Mouse (Mus musculus): ENCODE results near the gene Kif26a.

Gene Kif26a

GRCm38 (mm10) chr12:112130957-112131356 lies 15.1 kb upstream of the Kif26a start:
- DNase-seq: no peak

DNA sequence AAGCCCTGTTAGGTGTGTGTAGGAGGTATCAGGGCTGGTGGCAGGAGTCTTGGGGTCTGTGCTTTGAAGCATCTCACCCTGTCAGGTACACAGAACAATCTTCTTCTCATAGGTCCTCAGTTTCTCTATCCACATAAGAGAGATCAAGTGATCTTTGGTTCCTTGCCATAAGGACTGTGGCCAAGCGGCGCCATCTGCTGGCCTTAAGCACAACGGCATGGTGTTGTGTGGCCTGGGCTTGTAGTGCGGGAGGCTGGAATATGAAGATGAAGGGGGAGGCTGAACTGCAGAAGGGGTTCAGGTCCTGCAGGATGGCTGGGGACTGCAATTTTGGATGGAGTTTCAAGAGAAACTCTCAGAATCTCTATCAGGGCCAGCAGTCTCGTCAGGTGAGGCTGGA lies 5.8 kb upstream of the Kif26a start:
- peak; percentile 51 to 68 for DNase-seq

DNA sequence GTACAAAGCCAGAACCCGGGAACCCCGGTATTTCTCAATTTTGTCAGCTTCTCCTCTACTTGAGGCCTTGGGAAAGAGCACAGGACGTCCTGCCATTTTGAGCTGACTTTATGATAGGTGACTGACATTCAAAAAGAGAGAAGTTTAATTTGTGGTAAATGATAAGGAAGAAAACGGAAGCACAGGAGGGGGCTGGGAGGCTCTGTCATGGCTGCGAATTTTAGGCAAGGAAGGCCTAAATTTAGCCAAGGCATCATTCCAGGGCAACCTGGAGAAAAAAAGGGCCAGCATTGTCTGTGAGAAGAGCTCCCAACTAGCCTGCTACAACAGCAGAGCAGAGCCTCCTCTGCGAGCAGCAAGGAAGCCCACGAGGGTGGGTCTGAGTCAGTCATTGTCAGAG lies 5.3 kb upstream of the Kif26a start:
- DNase-seq: no peak

GRCm38 (mm10) chr12:112141300-112141699 lies 4.7 kb upstream of the Kif26a start:
- DNase-seq: peak; percentile 62 to 63

DNA sequence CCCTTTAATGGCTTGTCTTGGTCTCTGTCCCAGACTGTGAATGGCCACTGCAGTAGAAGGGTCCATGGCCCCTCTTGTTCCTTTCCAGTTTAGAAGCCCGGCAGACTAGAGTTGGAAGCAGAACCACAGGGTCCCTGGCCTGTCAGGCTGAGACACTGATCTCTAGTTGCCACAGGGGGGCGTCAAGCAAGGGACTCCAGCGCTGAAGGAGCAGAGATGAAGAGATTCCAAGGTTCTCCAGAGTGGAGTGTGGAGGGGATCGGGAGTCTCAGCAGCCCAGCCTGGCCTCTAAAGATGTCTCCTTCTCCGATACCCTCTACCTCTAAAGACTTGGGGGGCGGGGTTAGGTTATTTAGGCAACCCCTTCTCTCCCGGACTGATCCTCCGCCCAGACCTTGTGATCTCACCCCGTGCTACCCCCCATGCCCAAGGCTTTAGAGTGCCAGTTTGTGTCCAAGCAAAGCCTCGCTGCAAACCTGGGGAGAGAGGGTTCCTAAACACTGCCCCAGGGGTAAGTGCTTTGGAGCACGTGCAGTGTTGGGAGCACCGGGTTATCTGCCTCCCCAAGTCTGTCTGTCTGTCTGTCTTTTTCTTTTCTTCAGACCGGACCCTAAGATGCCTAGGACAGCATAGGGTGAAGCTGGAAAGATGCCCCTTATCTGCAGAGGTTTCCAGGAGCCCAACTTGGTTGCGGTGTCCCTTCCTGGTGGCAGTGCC lies 2.7 kb upstream of the Kif26a start:
- no peak for DNase-seq

GRCm38 (mm10) chr12:112143833-112144201 lies 2.2 kb upstream of the Kif26a start:
- no peak for DNase-seq

DNA sequence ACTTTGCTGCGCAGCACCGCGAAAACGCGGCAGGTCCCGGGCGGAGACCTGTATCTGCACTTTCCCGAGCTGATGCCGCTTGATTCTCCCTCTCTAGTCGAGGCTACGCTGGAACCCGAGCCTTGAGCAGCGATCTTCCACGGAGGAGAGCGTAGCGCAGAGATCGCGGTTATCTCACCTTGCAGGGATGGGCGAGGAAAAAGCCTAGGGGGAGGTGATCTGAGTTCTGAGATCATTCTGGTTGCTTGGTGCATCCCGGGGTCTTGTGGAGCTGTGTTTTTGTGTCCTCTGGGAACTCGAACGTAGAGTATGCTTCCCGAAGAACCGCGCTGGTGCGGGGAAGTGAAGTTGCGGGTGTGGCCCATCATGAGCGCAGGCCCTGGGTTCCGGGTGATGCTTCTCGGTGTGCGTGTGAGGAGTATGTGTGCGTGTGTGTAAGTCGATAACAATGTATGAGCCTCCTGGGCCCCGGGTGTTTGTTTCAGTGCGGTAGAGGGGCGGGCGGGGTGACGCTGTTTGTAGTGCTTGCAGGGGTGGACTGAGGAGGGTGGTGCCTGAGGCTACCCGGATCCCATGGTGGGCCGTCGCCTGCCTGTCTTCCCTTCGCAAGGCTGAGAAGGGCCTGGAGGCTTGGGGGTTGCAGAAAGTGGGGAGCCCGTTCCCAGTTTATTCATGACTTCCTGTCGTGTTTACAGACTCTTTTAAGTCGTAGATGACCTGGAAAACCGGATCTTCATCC lies 1.5 kb upstream of the Kif26a start:
- no peak for DNase-seq

GRCm38 (mm10) chr12:112145211-112145874 lies 665 bp upstream of the Kif26a start:
- DNase-seq: peak; percentile 85 to 89

DNA sequence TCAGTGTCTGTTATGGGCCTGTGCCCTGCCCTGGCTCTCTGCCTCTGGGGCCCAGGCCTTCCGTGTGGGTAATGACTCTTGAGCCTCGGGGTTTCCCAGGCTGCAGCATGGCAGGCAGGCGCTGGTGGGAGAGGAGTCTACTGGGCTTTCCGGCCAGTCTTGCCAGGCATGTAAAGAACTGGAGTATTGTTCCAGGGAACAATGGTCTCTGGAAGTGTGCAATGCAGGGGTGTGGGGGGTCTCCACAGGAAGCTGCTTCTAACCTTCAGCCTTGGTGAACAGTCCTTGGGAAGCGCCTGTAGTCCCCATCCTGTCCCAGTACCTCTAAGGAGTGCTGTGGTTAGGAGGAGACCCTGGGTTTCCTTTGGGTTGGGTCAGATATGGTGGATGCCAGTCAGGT lies 1.4 kb downstream of the Kif26a start:
- peak; percentile 53 to 68 for DNase-seq

- no peak for DNase-seq
Measured at GRCm38 (mm10) chr12:112150011-112150410, 4.0 kb downstream of the Kif26a start.

DNA sequence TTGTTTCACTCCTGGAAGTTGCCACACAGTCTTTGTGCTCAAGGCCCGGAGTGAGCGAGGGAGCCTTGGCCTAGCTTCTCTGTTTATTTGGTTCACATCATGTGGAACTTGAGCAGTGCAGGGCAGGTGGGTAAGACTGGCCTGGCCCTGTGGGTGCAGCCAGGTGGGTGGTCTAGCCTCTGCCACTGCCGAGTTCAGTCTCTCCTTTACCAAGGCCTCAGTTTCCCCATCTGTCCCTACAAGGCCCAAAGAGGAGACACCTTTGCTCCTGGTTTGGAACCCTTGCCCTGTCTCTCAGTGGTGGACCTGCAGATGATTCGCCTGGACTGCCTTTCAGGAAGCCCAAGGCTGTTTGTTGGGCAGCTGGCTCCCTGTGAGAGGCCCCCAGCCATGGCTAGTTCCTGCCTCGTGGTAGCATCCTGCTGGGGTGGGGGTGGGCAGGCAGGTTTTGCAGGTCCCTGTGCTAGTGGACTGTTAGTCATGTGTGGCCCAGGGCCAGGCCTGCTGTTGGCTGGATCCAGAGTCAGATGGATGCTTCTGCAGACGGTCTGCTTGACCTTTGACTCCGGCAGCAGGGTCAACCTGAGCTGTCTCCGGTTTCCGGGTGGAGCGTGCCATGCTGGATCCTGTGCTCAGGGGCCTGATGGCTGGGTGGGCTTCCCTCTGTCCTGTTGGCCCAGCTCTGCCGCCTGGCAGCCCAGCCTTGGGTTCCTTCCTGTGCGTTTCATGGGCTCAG lies 5.4 kb downstream of the Kif26a start:
- DNase-seq: peak; percentile 48 to 75

DNA sequence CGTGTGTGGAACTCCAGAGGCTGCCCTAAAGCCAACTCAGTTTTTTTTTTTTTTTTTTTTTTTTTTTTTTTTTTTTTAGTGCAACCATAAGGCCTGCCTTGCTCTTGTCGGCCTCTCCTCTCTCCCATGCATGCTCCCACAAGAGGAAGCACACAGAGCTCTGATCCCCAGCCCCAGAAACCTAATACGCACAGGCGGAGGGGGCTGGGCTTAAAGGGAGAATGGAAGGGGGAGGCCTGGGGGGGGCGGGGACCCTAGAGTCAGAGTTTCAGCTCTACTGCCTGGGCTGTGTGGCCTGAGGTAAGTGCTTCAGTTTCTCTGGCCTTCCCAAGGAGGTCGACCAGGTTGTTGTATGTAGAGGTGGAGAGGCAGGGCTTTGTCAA lies 6.0 kb downstream of the Kif26a start:
- no peak for DNase-seq

DNA sequence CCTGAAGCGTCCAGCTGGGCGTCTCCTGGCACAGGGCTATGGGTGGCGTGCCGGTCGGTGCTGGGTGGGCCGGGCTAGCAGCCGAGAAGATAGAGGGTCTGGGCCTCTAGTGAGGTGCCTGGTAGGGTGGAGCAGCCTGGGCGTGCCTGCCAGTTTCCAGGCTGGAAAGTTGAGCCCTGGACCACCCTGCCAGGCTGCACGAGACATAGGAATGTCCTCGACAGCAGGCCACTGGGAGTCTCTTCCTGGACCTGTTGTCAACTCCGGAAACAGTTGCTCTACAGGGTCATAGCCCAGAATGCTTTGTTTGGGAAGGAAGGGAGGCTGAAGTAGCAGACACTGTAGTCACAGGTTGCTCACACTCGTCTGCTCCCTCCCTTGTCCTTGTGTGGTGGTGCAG lies 7.6 kb downstream of the Kif26a start:
- peak; percentile 45 to 69 for DNase-seq

DNA sequence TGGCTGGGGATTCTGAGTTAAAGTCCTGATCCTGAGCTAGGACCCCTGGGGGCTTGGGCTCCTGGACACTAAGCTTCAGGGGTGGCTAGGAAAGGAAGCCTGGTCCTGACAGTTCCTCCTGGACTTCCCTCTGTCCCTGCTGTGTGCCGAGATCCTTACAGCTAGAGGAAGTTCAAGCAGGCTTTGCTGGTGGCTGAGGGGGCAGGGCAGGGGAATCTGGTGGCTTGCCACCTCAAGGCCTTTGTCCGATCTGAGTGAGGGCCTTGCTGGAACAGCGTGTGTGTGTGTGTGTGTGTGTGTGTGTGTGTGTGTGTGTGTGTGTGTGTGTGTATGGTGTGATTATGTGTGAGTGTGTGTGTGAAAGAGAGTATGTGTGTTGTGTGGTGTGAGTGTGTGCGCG lies 8.5 kb downstream of the Kif26a start:
- DNase-seq: peak; percentile 36 to 56

GRCm38 (mm10) chr12:112155218-112156051 lies 9.4 kb downstream of the Kif26a start:
- DNase-seq: peak; percentile 59 to 77

DNA sequence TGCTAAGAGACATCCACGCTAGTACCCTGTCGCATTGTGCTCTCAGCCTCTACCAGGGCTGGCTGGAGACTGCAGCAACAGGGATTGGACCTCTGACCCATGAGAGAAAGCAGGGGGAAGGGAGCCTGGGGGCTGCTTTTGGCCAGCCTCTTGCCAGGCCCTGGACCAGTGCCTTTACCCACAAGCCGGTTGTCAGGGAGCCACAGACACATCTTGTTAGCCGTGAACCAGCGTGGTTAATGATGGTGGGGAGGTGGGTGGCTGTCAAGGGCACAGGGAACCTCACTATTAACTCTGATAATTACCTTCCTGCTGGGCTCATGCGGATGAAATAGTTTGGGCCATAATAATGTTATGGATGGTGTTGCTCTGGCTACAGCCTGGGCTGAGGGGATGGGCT lies 10.8 kb downstream of the Kif26a start:
- no peak for DNase-seq

- no peak for DNase-seq
Measured at GRCm38 (mm10) chr12:112158246-112158645, 12.2 kb downstream of the Kif26a start.

DNA sequence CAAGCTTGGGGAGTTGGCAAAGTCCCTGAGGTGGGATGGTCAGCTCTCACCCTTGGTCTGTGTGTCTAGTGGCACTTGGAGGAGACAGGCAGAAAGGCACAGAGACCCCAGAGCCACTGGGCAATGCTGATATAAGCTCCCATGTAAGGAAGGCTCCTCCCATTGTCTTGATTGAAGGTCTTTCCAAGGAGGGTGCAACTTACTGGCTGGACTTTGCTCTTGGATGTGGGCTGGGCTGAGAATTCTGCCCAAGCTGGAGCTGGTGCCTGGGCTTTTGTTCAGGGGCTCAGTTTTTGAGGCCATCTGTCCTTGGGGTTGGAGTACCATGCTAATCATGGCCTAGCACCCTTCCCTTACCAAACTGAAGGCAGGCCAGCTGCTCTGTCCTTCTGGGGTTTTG lies 12.8 kb downstream of the Kif26a start:
- DNase-seq: no peak

- no peak for DNase-seq
Measured at GRCm38 (mm10) chr12:112163981-112164839, 18.2 kb downstream of the Kif26a start.

DNA sequence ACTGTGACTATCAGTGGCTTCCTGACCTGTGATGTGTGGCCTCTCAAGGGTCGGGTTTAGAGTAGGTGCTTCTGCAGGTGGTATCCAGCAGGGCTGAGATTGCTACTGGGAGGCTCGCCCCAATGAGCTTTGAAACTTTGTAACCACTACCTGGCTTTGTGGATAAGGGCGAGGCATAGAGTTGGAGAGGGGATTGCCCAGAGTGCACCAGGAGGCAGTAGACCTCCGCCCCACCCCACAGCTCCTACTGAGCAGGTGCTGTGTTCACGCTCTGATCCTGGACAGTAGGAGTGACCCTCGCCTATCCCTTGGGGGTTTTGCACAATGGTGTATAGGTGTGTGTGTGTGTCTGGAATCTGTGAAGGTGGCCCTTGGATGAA lies 18.8 kb downstream of the Kif26a start:
- no peak for DNase-seq

- DNase-seq: peak; percentile 74 to 80
Measured at GRCm38 (mm10) chr12:112169240-112169639, 23.2 kb downstream of the Kif26a start.
